Mouse (Mus musculus): ENCODE data around the gene Lrrc8a. TPM values are rescaled to one million over a fixed set of nuclear protein-coding genes. Genes with fewer than 3 reads are reported as not detected.

The Lrrc8a gene
- total RNA-seq, 2 experiments from 2014 or later = 56.7 to 67.8 TPM

GRCm38 (mm10) chr2:30285416-30286181 lies 48.1 kb downstream of the Lrrc8a start:
- DNase-seq = peak in 1 of 2 experiments; percentile 17
- intact Hi-C loops (cut with DNase I) = loop anchor here (5.0 kb wide), 1 partner anchor 158 kb away; no protein-coding TSS in a partner anchor

- intact Hi-C loops (cut with DNase I) = loop anchor here (5.0 kb wide), 1 partner anchor 159 kb away; no protein-coding TSS in a partner anchor
Observed at GRCm38 (mm10) chr2:30286192-30287026, 48.9 kb downstream of the Lrrc8a start, which contains the start of the genes Dolk and Nup188. TSS of gene Dolk (minus strand) at chr2:30286334. TSS of gene Nup188 (plus strand) at chr2:30286397.

GRCm38 (mm10) chr2:30287027-30287373 lies 49.5 kb downstream of the Lrrc8a start:
- intact Hi-C loops (cut with DNase I) = loop anchor here (5.0 kb wide), 1 partner anchor 160 kb away; no protein-coding TSS in a partner anchor
- no peak for DNase-seq

More at GRCm38 (mm10) chr2:30286192-30287026, 48.9 kb downstream of the Lrrc8a start, which contains the start of the genes Dolk and Nup188:
- DNase-seq = peak; percentile 98

DNA sequence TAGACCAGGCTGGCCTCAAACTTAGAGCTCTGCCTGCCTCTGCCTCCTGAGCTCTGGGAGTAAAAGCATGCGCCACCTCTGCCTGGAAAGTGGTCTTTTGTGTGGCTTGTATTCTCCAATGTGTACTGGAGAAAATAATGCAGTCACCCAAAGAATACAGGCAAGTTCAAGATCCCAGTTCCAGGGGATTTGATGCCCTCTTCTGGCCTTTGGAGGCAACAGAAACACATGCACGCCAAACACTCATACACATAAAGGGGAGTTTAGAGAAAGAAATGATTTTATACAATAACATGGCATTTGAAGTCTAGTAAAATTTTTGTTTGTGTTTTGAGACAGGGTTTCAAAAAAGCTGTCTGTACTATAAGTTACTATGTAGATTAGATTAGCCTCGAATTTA lies 62.0 kb downstream of the Lrrc8a start:
- intact Hi-C loops (cut with DNase I) = no loop called here
- no peak for DNase-seq

GRCm38 (mm10) chr2:30299966-30300365 lies 62.5 kb downstream of the Lrrc8a start:
- intact Hi-C loops (cut with DNase I) = no loop called here
- no peak for DNase-seq

DNA sequence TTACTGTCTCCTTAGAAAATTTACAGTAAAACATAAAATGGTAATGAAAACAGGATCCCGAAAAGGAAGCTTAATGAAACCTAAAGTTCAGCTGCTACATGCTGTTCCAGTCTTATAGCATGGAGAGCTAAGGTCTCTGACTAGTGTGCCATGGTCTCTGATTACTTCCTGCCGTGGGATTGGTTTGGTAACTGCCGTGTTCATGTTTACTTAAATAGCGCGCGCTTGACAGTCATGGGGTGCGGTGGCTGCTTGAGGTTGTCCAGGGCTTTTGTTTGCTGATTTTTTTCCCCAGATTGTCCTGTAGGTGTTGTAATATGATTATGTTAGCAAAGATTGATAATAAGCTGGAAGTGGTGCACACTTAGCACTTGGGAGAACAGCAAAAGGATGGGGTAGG lies 68.6 kb downstream of the Lrrc8a start:
- no peak for DNase-seq
- intact Hi-C loops (cut with DNase I) = no loop called here

- intact Hi-C loops (cut with DNase I) = no loop called here
- DNase-seq = no peak
Observed at GRCm38 (mm10) chr2:30309351-30309750, 71.8 kb downstream of the Lrrc8a start.

GRCm38 (mm10) chr2:30311481-30311880 lies 74.0 kb downstream of the Lrrc8a start:
- intact Hi-C loops (cut with DNase I) = no loop called here
- no peak for DNase-seq

Other genes with a start within 250 kb of the Lrrc8a start
- gene Wdr34, start 188.8 kb upstream of the Lrrc8a start, total RNA-seq (2021) = 1 to 10 TPM; 6.4 to 8.2 TPM
- gene Set, start 180.3 kb upstream of the Lrrc8a start, total RNA-seq (2021) = 100 to 1,000 TPM in 1 of 2 experiments, 10 to 100 TPM in 1; 87.1 to 103 TPM
- 10 to 100 TPM in 1 of 2 experiments, 1 to 10 TPM in 1; 8.3 to 11.5 TPM for gene Pkn3, start 160.0 kb upstream of the Lrrc8a start, total RNA-seq (2021)
- gene Zdhhc12, start 144.1 kb upstream of the Lrrc8a start, total RNA-seq (2021) = 1 to 10 TPM; 4.1 to 4.7 TPM
- gene Zer1, start 113.1 kb upstream of the Lrrc8a start, total RNA-seq (2021) = 10 to 100 TPM; 24.3 to 27.3 TPM
- 10 to 100 TPM; 17.5 to 18.0 TPM for gene Tbc1d13, start 104.0 kb upstream of the Lrrc8a start, total RNA-seq (2021)
- 10 to 100 TPM; 91.8 to 92.4 TPM for gene Endog, start 66.2 kb upstream of the Lrrc8a start, total RNA-seq (2021)
- gene Spout1, start 59.3 kb upstream of the Lrrc8a start, total RNA-seq (2021) = 1 to 10 TPM; 5.8 to 6.0 TPM
- 10 to 100 TPM; 40.9 to 42.8 TPM for gene Kyat1, start 31.9 kb upstream of the Lrrc8a start, total RNA-seq (2021)
- gene Gm28035, start 2.9 kb downstream of the Lrrc8a start, total RNA-seq (2021) = 1 to 10 TPM; 4.5 to 5.5 TPM
- gene Phyhd1, start 28.5 kb downstream of the Lrrc8a start, total RNA-seq (2021) = 100 to 1,000 TPM in 1 of 2 experiments, 10 to 100 TPM in 1; 96.9 to 120 TPM
- gene Gm28038, start 43.3 kb downstream of the Lrrc8a start, total RNA-seq (2021) = 1 to 10 TPM in 1 of 2 experiments, under 1 TPM in 1; 0.92 to 3.1 TPM
- gene Dolk, start 48.6 kb downstream of the Lrrc8a start, total RNA-seq (2021) = 10 to 100 TPM; 22.4 to 24.7 TPM
- 10 to 100 TPM; 17.0 to 20.5 TPM for gene Nup188, start 48.7 kb downstream of the Lrrc8a start, total RNA-seq (2021)
- 10 to 100 TPM; 41.9 to 43.1 TPM for gene Sh3glb2, start 121.6 kb downstream of the Lrrc8a start, total RNA-seq (2021)
- 10 to 100 TPM; 62.9 to 69.4 TPM for gene Miga2, start 126.5 kb downstream of the Lrrc8a start, total RNA-seq (2021)
- 1 to 10 TPM; 7.6 to 8.8 TPM for gene Dolpp1, start 154.5 kb downstream of the Lrrc8a start, total RNA-seq (2021)
- 100 to 1,000 TPM; 496 to 534 TPM for gene Crat, start 178.1 kb downstream of the Lrrc8a start, total RNA-seq (2021)
- gene Ptpa, start 178.3 kb downstream of the Lrrc8a start, total RNA-seq (2021) = 10 to 100 TPM; 82.9 to 85.1 TPM
- 1 to 10 TPM; 4.6 to 5.6 TPM for gene Ier5l, start 236.5 kb downstream of the Lrrc8a start, total RNA-seq (2021)